Mouse (Mus musculus) liver, postnatal 0 days (tissue): ENCODE measurements at regions not wholly inside any gene's neighbourhood (a gene's known extent, or its start where the extent isn't known, plus 50 kb on each side); places are given as distances from the start of the nearest gene placed in this dataset.

Experiments used
- CTCF ChIP-seq: sonication (generic); IDR thresholded peaks from 2 replicates; pipeline ENCODE4 v1.5.1; 2016; ENCODE audit warnings: antibody characterized with exemption, low read depth
- EP300 ChIP-seq: IDR thresholded peaks from 2 replicates; pipeline ENCODE4 v1.6.1; 2016; ENCODE audit warnings: antibody characterized with exemption, low read depth, mild to moderate bottlenecking

DNA sequence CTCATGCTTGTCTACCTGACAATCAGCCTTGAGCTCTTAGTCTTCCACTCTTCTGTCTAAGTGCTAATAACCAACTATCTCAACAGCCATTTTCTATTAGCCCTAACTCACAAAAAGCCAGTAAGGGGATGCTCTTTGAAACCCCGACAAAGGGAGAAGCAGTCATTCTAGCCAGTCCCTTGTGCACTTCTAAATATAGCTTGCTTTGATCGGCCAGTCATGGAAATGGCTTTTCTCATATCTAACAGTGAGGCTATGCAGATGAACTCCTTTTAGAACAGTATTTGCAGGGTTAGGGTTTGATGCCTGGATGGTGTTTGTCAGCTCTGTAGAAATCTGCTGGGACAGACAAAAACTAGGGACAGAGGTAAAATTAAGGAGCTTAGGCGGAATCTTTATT, 54.5 kb upstream of the Arg1 start:
- TF ChIP-seq CTCF (no peak), EP300 (no peak)
